In the genomic region with DNA sequence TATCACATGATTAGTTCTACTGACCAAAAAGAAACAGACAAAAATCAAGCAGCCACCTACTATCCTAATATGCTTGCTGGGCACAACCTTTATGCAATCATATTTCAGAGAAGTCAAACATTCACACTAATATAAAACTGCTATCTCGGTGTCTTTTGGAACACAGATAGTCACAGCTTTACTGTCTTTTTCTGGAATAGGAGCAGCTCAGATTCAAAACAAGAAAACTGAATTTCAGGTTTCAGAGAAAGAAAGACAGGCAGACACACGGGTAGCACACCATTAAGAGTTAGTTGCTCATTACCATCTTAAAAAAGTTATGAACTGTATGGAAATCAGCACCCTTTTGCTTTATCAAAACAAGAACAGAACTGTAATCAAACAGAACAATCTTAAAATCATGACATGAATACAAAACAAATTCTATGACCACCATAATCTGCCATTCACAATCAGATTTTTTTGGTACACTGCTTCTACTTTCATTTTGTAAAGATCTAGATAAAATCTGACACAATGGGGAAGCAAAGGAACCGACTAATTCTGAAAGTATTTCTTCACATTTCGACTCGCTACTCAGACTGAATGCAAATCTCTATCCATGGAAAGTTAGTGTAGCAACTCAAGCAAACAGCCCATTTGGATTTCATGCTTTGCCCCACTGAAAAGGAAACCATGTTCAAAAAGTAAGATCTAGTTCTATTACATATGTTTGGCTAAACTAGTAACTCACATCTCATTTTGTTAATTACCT, we compare ENCODE assay signal across 9 mouse cellular contexts.
DNase-seq lines count a peak whose midpoint lies in the region; ATAC-seq and TF ChIP-seq lines count a peak whose summit lies in the region.
"Had no signal": no experiment of that assay in that cellular context is flagged by ENCODE, and none has a peak within 500 bp of the region (broad histone marks: within the 10 kb centered on the region; RNA-seq: fewer than 3 reads in every experiment).

No protein-coding gene starts in this region.

- H3K4me2 ChIP-seq in intestine, embryonic 15.5 days (replicated peaks) = peak overlapping the region; percentile 41; the same call in 1 of the 2 replicates
- H3K4me2 ChIP-seq: limb, embryonic 12.5 days had no signal

- H3K36me3 ChIP-seq in intestine, embryonic 15.5 days = no peaks in the 10 kb centered on the region
- H3K36me3 ChIP-seq: limb, embryonic 12.5 days had no signal

- no peak overlapping the region for H3K9ac ChIP-seq in intestine, embryonic 15.5 days
- H3K9ac ChIP-seq: limb, embryonic 12.5 days had no signal

- H3K4me1 ChIP-seq in intestine, embryonic 15.5 days (replicated peaks) = no peaks in the 10 kb centered on the region
- H3K4me1 ChIP-seq: limb, embryonic 12.5 days had no signal

- H3K9me3 ChIP-seq in intestine, embryonic 15.5 days = no peaks in the 10 kb centered on the region
- H3K9me3 ChIP-seq: limb, embryonic 12.5 days had no signal

- ATAC-seq in intestine, embryonic 15.5 days = no peak

- H3K27ac ChIP-seq in layer of hippocampus, adult 2 months = peak overlapping the region; percentile 82
- H3K27ac ChIP-seq in intestine, embryonic 15.5 days = no peak overlapping the region
- H3K27ac ChIP-seq: limb, embryonic 12.5 days had no signal

- H3K4me3 ChIP-seq in layer of hippocampus, adult 2 months = peak overlapping the region; percentile 45
- no peak overlapping the region for H3K4me3 ChIP-seq in intestine, embryonic 15.5 days (replicated peaks)
- H3K4me3 ChIP-seq: limb, embryonic 12.5 days had no signal

- no peak for DNase-seq in layer of hippocampus, adult 2 months (ENCODE audit: low spot score in 2 of 2)
- no peak for DNase-seq in layer of hippocampus, postnatal 10 days (ENCODE audit: low spot score in 2 of 2)
- peak; percentile 44 for DNase-seq in CD4-positive helper T cell, adult 2 months (ENCODE audit: low read depth, low spot score)
- peak; percentile 36 for DNase-seq in Muller cell, postnatal 12 days (ENCODE audit: inconsistent ontology term)
- DNase-seq in ovary, adult 18-20 months (ENCODE audit: low spot score) = no peak
- DNase-seq in thymus, postnatal 4 days = no peak
- DNase-seq: thymus, adult 18-20 months had no signal

- WGBS in intestine, embryonic 15.5 days = 74% methylated on average over 5 of the region's 5 CpGs

- TF ChIP-seq CTCF in layer of hippocampus, adult 2 months (conservative IDR thresholded peaks at IDR 0.05) = no peak

- no peaks in the 10 kb centered on the region for H3K27me3 ChIP-seq in intestine, embryonic 15.5 days (replicated peaks)
- H3K27me3 ChIP-seq: limb, embryonic 12.5 days had no signal

Comparison
In these comparisons a context has a peak if more than half of its experiments do, and no peak if none do; other contexts are left out.
1. DNase-seq: peak in CD4-positive helper T cell, adult 2 months (single experiment) and Muller cell, postnatal 12 days (single experiment); none in layer of hippocampus, adult 2 months (0 of 2), layer of hippocampus, postnatal 10 days (0 of 2), ovary, adult 18-20 months (single experiment) and thymus, postnatal 4 days (single experiment).